Mouse (Mus musculus) ES-E14 (cell line): ENCODE data around the gene Il25. TPM values are rescaled to one million over a fixed set of nuclear protein-coding genes. Genes with fewer than 3 reads are reported as not detected.

ENCODE experiments used
- DNase-seq: peaks from one replicate; pipeline ENCODE4 v3.0.0-alpha.2; 2013; ENCODE audit warnings: low read depth, low spot score
- H3K27ac ChIP-seq: 2 replicates; pipeline ENCODE4 v1.5.1; 2012; ENCODE audit warnings: low read depth, mild to moderate bottlenecking, low read length, moderate library complexity, mixed read lengths; ENCODE audit not compliant: poor library complexity, insufficient read depth, severe bottlenecking
- H3K36me3 ChIP-seq: 2 replicates; pipeline ENCODE4 v1.6.1; 2012; ENCODE audit warnings: mild to moderate bottlenecking, low read length, moderate library complexity, mixed read lengths; ENCODE audit not compliant: control insufficient read depth, poor library complexity, insufficient read depth, severe bottlenecking
- H3K4me1 ChIP-seq, 2 experiments: fragments of 150-350 bp in 1 of 2; sonication (generic) in 1 of 2; 2 replicates each; pipeline ENCODE4 v1.6.1; 2012; ENCODE audit warnings: low read length in 2 of 2, mild to moderate bottlenecking in 1 of 2, mixed read lengths in 1 of 2; ENCODE audit not compliant: control insufficient read depth in 2 of 2, insufficient read depth in 2 of 2, poor library complexity in 1 of 2
- H3K4me3 ChIP-seq, 2 experiments: fragments of 150-350 bp in 1 of 2; sonication (generic) in 1 of 2; 2 replicates each; pipeline ENCODE4 v1.5.1; 2012; ENCODE audit warnings: low read length in 2 of 2, low read depth in 1 of 2, mild to moderate bottlenecking in 1 of 2, mixed read lengths in 1 of 2; ENCODE audit not compliant: insufficient read depth in 1 of 2, poor library complexity in 1 of 2, severe bottlenecking in 1 of 2
- H3K9ac ChIP-seq: 2 replicates; pipeline ENCODE4 v1.6.1; 2012; ENCODE audit warnings: low read depth, mild to moderate bottlenecking, low read length, mixed read lengths; ENCODE audit not compliant: poor library complexity, insufficient read depth, severe bottlenecking
- H3K9me3 ChIP-seq: fragments of 150-350 bp; sonication (generic); 2 replicates; pipeline ENCODE4 v1.6.1; 2012; ENCODE audit warnings: low read depth, mild to moderate bottlenecking, low read length; ENCODE audit not compliant: control insufficient read depth, insufficient read depth
- CHD2 ChIP-seq: IDR thresholded peaks from 2 replicates; pipeline ENCODE4 v1.6.1; 2014; ENCODE audit warnings: mild to moderate bottlenecking, low read depth, low read length, inconsistent platforms
- HCFC1 ChIP-seq: IDR thresholded peaks from 2 replicates; pipeline ENCODE4 v1.6.1; 2012; ENCODE audit warnings: low read length, inconsistent platforms, borderline replicate concordance; ENCODE audit not compliant: insufficient read depth
- MAFK ChIP-seq: IDR thresholded peaks from 2 replicates; pipeline ENCODE4 v1.6.1; 2014; ENCODE audit warnings: mild to moderate bottlenecking, low read depth, low read length, inconsistent platforms; ENCODE audit not compliant: insufficient read depth
- ZC3H11A ChIP-seq: IDR thresholded peaks from 2 replicates; pipeline ENCODE4 v1.6.1; 2012; ENCODE audit warnings: low read depth, mild to moderate bottlenecking, inconsistent platforms, low read length, borderline replicate concordance
- ZNF384 ChIP-seq: IDR thresholded peaks from 2 replicates; pipeline ENCODE4 v1.6.1; 2012; ENCODE audit warnings: low read depth, low read length, inconsistent platforms
- in situ Hi-C, 2 experiments: fragments of 600-800 bp; cut with MboI; formaldehyde crosslinking; loops; one replicate each; pipeline ENCODE4 v1.15.1; 2025; ENCODE audit warnings: low sequenced_read_pairs in 2 of 2, inconsistent platforms in 1 of 2; ENCODE audit not compliant: unreplicated experiment in 2 of 2
- total RNA-seq: library from RNA; depleted of rRNA; stranded (reverse); fragments of 300-350 nt; gene quantifications from 2 replicates; pipeline ENCODE4 v1.2.3, GENCODE M21; 2012; rRNA removed

Gene Il25
- total RNA-seq = 0.27 and 0.74 TPM in 2 replicates

- DNase-seq = no peak
- H3K27ac ChIP-seq = no peak within 1 kb of the TSS
- H3K36me3 ChIP-seq = no peaks in the 10 kb centered on the region
- no peak within 1 kb of the TSS for H3K9ac ChIP-seq
- H3K4me3 ChIP-seq = no peak within 1 kb of the TSS
- H3K9me3 ChIP-seq = no peaks in the 10 kb centered on the region
- in situ Hi-C loops = no loop called here
- TF ChIP-seq ZC3H11A = no peak
- no peak for TF ChIP-seq MAFK
- TF ChIP-seq ZNF384 = no peak
- no peak for TF ChIP-seq CHD2
- no peak for TF ChIP-seq HCFC1
- H3K4me1 ChIP-seq = peaks cover 11 to 25% of the 10 kb centered on the region in 2 experiments; a peak in 3 of 4 replicates
These were observed at the start of gene Il25 for GRCm38 (mm10) chr14:54932645-54933150. Gene Il25, plus strand, starts transcription at chr14:54932695.

- H3K4me3 ChIP-seq = peak within 1 kb of the TSS; percentile 78 to 83
- DNase-seq = peak; percentile 82
- H3K9ac ChIP-seq = peak within 1 kb of the TSS; percentile 84
- in situ Hi-C loops = no loop called here
- H3K36me3 ChIP-seq = no peaks in the 10 kb centered on the region
- TF ChIP-seq HCFC1 = 0 out of 2 replicates have a peak, but pooled peaks have one; percentile 42
- no peak for TF ChIP-seq ZC3H11A
- H3K4me1 ChIP-seq = peaks cover 4 to 12% of the 10 kb centered on the region in 2 experiments; a peak in 1 of 4 replicates
- H3K27ac ChIP-seq = peak within 1 kb of the TSS; percentile 52; the same call in 1 of the 2 replicates
- no peaks in the 10 kb centered on the region for H3K9me3 ChIP-seq
These were observed 49.1 kb upstream of the Il25 start, which contains the start of the genes Bcl2l2 and Gm20521 for GRCm38 (mm10) chr14:54883154-54884021. Gene Bcl2l2, plus strand, starts transcription at chr14:54883377. Gene Gm20521, plus strand, starts transcription at chr14:54883441.

GRCm38 (mm10) chr14:54884022-54884712 lies 48.3 kb upstream of the Il25 start:
- H3K36me3 ChIP-seq = no peaks in the 10 kb centered on the region
- no peak overlapping the region for H3K27ac ChIP-seq
- peak overlapping the region; percentile 84 for H3K9ac ChIP-seq
- peak overlapping the region; percentile 78 to 83 for H3K4me3 ChIP-seq
- no peak for DNase-seq
- TF ChIP-seq CHD2 (no peak), ZC3H11A (no peak), ZNF384 (no peak), HCFC1 (no peak), MAFK (no peak)
- H3K9me3 ChIP-seq = no peaks in the 10 kb centered on the region
- peaks cover 4 to 12% of the 10 kb centered on the region in 2 experiments; a peak in 1 of 4 replicates for H3K4me1 ChIP-seq
- in situ Hi-C loops = no loop called here

- H3K9ac ChIP-seq = no peak overlapping the region
- no peaks in the 10 kb centered on the region for H3K36me3 ChIP-seq
- peaks cover 4 to 12% of the 10 kb centered on the region in 2 experiments; a peak in 1 of 4 replicates for H3K4me1 ChIP-seq
- no peak overlapping the region for H3K27ac ChIP-seq
- no peak for DNase-seq
- H3K4me3 ChIP-seq = no peak overlapping the region
- in situ Hi-C loops = no loop called here
- no peaks in the 10 kb centered on the region for H3K9me3 ChIP-seq
- TF ChIP-seq ZC3H11A = no peak
- TF ChIP-seq ZNF384 = no peak
- no peak for TF ChIP-seq HCFC1
- no peak for TF ChIP-seq MAFK
- no peak for TF ChIP-seq CHD2
These were observed 47.2 kb upstream of the Il25 start for GRCm38 (mm10) chr14:54885309-54885708.
